Mouse (Mus musculus) embryonic facial prominence, embryonic 11.5 days (tissue): ENCODE measurements around the gene Scamp1. TPM values are rescaled to one million over a fixed set of nuclear protein-coding genes. Genes with fewer than 3 reads are reported as not detected.

Experiments used
- ATAC-seq: fragments of 200-750 bp; cut with Nextera tagmentation; replicated peaks from 2 replicates; pipeline ENCODE4 v1.8.0; 2017; ENCODE audit warnings: low read depth; ENCODE audit not compliant: insufficient number of reproducible peaks, low FRiP score, low TSS enrichment
- DNase-seq: peaks from one replicate; pipeline ENCODE4 v3.0.0-alpha.2; 2015; ENCODE audit warnings: low spot score
- H3K27ac ChIP-seq: fragments of 300-500 bp; sonication (generic); replicated peaks from 2 replicates; pipeline ENCODE4 v1.5.1; 2014; ENCODE audit warnings: mild to moderate bottlenecking, low read depth, low read length, control low read depth
- H3K27me3 ChIP-seq: fragments of 300-500 bp; sonication (generic); 2 replicates; pipeline ENCODE4 v1.6.1; 2014; ENCODE audit warnings: mild to moderate bottlenecking, low read length, moderate library complexity, mixed read lengths; ENCODE audit not compliant: control insufficient read depth, insufficient read depth
- H3K36me3 ChIP-seq: fragments of 300-500 bp; sonication (generic); replicated peaks from 2 replicates; pipeline ENCODE4 v1.6.1; 2014; ENCODE audit warnings: low read depth, mild to moderate bottlenecking, low read length, moderate library complexity, mixed read lengths; ENCODE audit not compliant: control insufficient read depth, insufficient read depth
- H3K4me1 ChIP-seq: fragments of 300-500 bp; sonication (generic); 2 replicates; pipeline ENCODE4 v1.6.1; 2014; ENCODE audit warnings: low read length, mixed read lengths; ENCODE audit not compliant: control insufficient read depth, insufficient read depth
- H3K4me2 ChIP-seq: fragments of 300-500 bp; sonication (generic); 2 replicates; pipeline ENCODE4 v1.6.1; 2014; ENCODE audit warnings: low read depth, mild to moderate bottlenecking, control low read depth, low read length, moderate library complexity
- H3K4me3 ChIP-seq: fragments of 300-500 bp; sonication (generic); 2 replicates; pipeline ENCODE4 v1.5.1; 2014; ENCODE audit warnings: low read depth, low read length, control low read depth
- H3K9ac ChIP-seq: fragments of 300-500 bp; sonication (generic); replicated peaks from 2 replicates; pipeline ENCODE4 v1.6.1; 2014; ENCODE audit warnings: mild to moderate bottlenecking, control low read depth, low read length
- H3K9me3 ChIP-seq: fragments of 300-500 bp; sonication (generic); replicated peaks from 2 replicates; pipeline ENCODE4 v1.6.1; 2016; ENCODE audit warnings: mild to moderate bottlenecking, low read length, inconsistent platforms, mixed read lengths; ENCODE audit not compliant: control insufficient read depth
- WGBS: fragments of 180-500 bp; shearing (Covaris S2); extraction: QIAGEN DNeasy Blood & Tissue Kit; methylation state at CpG from one replicate; pipeline ENCODE4 v1.1.7; 2014; 5-methylcytosine and 5-hydroxymethylcytosine counted together
- polyA plus RNA-seq: library from polyadenylated mRNA; unstranded; fragments of >200 nt; fragmentation: Nextera tagmentation; extraction: Ambion mirVana; gene quantifications from 2 replicates; pipeline ENCODE4 v1.2.1, GENCODE M21; 2014

Gene Scamp1
- polyA plus RNA-seq, 1 experiment from 2014 or later, result 26.2 TPM

DNA sequence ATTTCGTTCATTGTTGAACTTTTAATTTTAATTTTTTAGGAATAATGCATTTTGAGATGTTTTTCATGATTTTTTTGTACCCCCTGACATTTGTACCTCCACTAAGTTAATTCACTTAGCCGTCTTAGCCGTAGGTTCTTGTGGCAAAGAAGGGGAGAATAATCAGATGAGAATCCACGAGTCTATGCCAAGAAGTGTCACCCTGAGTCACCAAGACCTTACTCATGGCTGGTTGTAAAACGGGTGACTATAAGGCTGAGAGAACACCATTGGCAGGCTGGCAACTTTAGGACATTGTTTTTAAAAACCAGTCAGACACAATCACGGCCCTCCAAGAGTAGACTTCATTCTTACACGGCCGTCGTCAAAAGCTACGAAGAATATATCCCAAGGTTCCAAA lies 132.8 kb downstream of the Scamp1 start:
- ATAC-seq (no peak), DNase-seq (no peak)
- H3K36me3 ChIP-seq, result no peaks in the 10 kb centered on the region
- H3K9ac ChIP-seq, result no peak overlapping the region
- no peaks in the 10 kb centered on the region for H3K4me1 ChIP-seq
- H3K4me2 ChIP-seq, result no peak overlapping the region
- H3K27ac ChIP-seq, result no peak overlapping the region
- H3K9me3 ChIP-seq, result no peaks in the 10 kb centered on the region
- no peak overlapping the region for H3K4me3 ChIP-seq
- 95% methylated on average over 10 of the region's 10 CpGs for WGBS
- no peaks in the 10 kb centered on the region for H3K27me3 ChIP-seq

Other genes with a start within 250 kb of the Scamp1 start
- gene Lhfpl2, start 228.1 kb downstream of the Scamp1 start, polyA plus RNA-seq, result 39.1 and 41.2 TPM in 2 replicates
- gene Ap3b1, start 73.1 kb upstream of the Scamp1 start, polyA plus RNA-seq, result 43.4 and 45.1 TPM in 2 replicates